Mouse (Mus musculus) small intestine, adult 2 months (tissue): ENCODE results near the gene Nlgn2.
A peak's percentile ranks its signal among the peaks of the same experiment; 100 is the strongest.

Source experiments
- CTCF ChIP-seq: fragments of 200-500 bp; IDR thresholded peaks from 2 replicates; pipeline ENCODE4 v1.5.1; 2012; ENCODE audit warnings: low read depth, mild to moderate bottlenecking, control low read depth, inconsistent platforms, low read length, moderate library complexity, mixed read lengths; ENCODE audit not compliant: insufficient replicate concordance, insufficient read length; ENCODE audit errors: extremely low read depth
- POLR2A ChIP-seq: fragments of 200-500 bp; IDR thresholded peaks from 2 replicates; pipeline ENCODE4 v1.6.1; 2012; ENCODE audit warnings: low read depth, mild to moderate bottlenecking, control low read depth, inconsistent platforms, low read length, moderate library complexity

DNA sequence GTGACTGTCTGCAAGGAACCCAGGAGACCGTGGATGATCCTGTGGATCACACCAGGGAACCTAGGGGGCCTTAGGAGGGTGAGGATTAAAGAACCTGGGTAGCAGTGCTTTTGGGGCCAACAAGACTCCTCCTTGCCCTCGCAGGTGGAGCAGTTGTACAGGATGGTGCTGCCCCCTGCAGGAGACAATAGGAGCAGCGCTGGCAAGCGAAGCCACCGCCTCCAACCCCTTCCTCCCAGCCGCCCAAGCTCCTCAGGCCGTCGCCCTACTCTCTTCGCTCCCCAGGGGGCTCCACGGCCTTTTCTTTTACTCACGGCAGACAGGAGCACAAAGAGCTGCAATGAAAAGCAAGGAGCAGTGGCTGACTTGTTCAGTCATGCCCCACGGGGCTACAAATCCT lies 39.3 kb upstream of the Nlgn2 start:
- TF ChIP-seq CTCF (peak; percentile 90), POLR2A (no peak)
